Mouse (Mus musculus) heart, adult 2 months (tissue): Measurements from ENCODE around the gene Adgrl1.

ENCODE experiments used
- CTCF ChIP-seq: fragments of 200-600 bp; IDR thresholded peaks from 2 replicates; pipeline ENCODE4 v1.8.1; 2022; ENCODE audit warnings: antibody characterized with exemption, mild to moderate bottlenecking, moderate library complexity
- EP300 ChIP-seq: fragments of 200-500 bp; IDR thresholded peaks from 2 replicates; pipeline ENCODE4 v1.6.1; 2011; ENCODE audit warnings: low read depth, low read length, control low read depth; ENCODE audit not compliant: insufficient read depth
- POLR2A ChIP-seq: fragments of 200-500 bp; IDR thresholded peaks from 2 replicates; pipeline ENCODE4 v1.6.1; 2011; ENCODE audit warnings: mild to moderate bottlenecking, low read depth, low read length, control low read depth; ENCODE audit not compliant: insufficient read depth

GRCm38 (mm10) chr8:83876080-83876837, 23.6 kb upstream of the Adgrl1 start:
- TF ChIP-seq CTCF = no peak
- no peak for TF ChIP-seq POLR2A
- no peak for TF ChIP-seq EP300
